Mouse (Mus musculus) adrenal gland, postnatal 4 days (tissue): ENCODE results near the gene Atf4. TPM values are rescaled to one million over a fixed set of nuclear protein-coding genes. Genes with fewer than 3 reads are reported as not detected.

Experiments used
- DNase-seq, 2 experiments: peaks; one replicate each; pipeline ENCODE4 v3.0.0; 2021 to 2022; ENCODE audit warnings: low spot score in 2 of 2, mixed read lengths in 2 of 2
- total RNA-seq, 2 experiments: library from RNA; stranded (reverse); gene quantifications; 2 replicates each; pipeline ENCODE4 v1.2.3; 2021

Gene Atf4
- total RNA-seq, 2 experiments from 2014 or later = 145 to 157 TPM

DNA sequence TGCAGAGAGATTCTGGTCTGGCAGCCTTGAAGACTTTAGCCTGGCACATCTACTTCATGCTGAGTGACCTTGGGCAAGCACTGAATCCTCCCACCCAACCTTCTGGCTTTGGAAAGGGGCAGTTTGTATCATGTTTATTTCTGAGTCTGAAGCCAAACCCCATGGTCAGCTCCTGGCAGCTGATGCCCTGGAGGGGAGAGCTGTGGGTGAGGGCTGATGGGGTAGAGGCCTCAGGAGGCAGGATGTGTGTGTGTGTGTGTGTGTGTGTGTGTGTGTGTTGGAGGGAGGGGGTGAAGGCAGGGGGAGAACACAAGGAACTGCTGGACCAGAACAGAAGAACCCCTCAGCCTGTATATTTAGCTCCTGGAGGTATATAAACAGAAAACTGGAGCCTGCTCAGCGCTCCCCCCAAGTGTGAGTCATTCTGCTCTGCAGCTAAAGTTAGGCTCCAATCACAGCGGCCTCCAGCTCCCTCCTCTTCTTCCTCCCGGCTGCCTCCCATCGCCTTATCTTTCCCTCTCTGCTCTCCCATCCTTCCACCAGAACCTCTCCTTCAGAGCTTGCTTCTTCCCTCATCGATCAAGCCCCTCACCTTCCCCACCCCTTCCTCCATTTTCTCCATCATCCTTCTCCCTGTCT is 23.3 kb downstream of the Atf4 start:
- no peak for DNase-seq

- no peak for DNase-seq
Observed at GRCm38 (mm10) chr15:80279053-80279452, 24.1 kb downstream of the Atf4 start.

DNA sequence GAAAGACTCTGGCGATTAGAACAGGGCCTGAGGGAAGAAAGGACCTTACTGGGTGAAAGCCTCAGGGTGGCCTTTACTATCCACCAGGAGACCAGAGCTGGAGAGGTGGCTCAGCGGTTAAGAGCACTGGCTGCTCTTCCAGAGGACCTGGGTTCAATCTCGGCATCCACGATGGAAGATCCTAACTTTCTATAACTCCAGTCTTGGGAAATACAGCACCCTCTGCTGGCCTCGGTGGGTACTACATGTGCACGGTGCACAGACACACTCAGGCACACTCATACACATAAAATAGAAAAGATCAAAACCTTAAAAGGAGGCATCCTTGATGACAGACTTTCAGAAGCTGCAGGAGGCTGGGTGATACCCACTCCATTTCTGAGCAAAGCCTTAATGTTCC is 25.7 kb downstream of the Atf4 start:
- no peak for DNase-seq

GRCm38 (mm10) chr15:80286851-80287415 is 31.9 kb downstream of the Atf4 start, which contains the start of gene Cacna1i:
Cacna1i (plus strand) TSS chr15:80287238.
- no peak for DNase-seq

DNA sequence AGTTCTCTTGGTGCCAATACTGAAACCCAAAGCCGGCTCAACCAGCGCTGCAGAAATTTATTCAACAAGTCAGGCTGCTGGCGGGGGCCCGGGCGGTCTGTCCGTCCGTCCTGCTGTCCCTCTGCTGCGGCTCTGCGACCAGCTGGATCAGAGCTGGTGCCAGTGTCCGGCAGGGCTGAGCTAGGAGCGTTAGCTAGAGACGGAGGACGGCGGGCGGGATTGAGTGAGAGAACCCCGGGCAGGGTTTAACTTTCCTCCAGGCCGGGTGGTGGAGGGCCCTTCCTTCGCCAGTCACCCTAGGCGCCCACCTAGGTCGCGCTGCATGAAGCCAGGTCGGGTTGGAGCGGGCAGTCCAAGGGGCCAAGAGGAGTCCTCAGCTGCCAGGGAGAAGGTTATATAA is 33.1 kb downstream of the Atf4 start:
- DNase-seq = no peak

- DNase-seq = peak; percentile 36 to 49
Observed at GRCm38 (mm10) chr15:80289436-80289835, 34.5 kb downstream of the Atf4 start.

DNA sequence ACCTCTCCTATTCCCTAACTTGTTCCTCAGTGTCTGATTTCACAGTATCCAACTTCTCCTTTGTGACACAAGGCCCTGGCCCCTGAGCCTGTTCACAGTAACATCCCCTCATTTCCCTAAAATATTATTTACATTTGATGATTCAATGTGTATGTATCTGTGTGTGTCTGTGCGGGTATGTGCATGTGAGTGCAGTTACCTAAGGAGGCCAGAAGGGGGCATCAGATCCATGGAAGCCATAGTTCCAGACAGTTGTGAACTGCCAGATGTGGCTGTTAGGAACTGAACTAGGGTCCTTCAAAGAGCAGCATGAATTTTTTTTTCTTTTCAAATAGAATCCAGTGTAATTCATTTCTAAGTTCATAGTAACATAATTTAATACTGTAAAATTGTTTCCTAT is 42.2 kb downstream of the Atf4 start:
- no peak for DNase-seq

DNA sequence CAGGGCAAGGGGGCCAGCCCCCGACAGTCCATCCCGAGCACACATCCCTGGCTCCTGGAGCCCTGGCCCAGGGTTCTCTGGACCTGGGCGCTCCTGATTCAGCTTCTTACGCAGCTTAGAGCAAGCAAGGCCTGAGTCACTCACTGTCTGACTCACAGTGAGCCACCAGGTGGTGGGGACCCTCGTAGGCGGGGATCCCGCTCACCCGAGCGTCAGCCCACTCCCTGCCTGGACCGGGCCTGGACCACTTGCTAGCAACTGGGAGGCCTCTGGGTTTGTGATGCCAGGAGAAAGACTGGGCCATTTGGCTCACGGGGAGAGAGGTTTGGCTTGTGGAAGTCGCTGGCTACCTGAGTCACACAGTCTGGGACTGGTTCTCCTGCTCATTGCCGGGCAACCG is 48.8 kb downstream of the Atf4 start:
- no peak for DNase-seq

DNA sequence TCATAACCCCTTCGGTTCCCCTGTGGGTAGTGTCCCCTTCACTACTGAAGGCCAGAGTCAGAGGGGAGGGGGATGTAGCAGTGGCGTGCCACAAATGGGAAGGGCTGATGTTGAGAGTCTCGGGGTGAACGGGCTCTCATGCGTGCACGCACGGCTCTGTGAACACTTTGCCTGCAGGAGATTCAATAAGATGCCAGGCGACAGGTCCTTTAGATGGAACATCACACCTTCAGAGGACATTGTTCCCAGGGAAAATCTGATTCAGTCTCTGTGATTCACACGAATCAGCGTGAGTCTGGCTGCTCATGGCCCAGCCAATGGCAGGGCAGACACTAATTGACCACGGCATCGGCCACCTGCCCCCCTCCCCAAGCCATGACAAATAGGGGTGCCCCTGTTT is 49.2 kb downstream of the Atf4 start:
- DNase-seq = no peak

DNA sequence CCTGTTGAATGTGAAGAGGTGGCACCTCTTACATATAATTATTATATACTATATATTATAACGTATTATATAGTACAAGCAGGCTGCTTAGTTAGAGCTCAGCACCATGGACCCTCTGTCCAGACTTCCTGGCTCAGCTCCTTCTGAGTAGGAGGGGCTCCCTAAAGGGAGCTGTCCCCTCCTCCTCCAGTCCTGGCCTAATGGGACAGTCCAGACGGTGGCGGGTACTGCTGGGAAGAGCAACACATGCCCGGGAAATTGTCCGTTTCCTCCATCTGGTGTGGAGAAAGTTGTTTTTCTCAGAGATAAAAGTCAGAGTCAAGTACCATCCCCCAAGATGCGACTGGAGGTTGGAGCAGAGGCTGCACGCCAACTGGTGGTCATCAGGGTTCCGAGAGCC is 51.2 kb downstream of the Atf4 start:
- no peak for DNase-seq

Other genes with a start within 250 kb of the Atf4 start
- gene Pdgfb, start 240.2 kb upstream of the Atf4 start, total RNA-seq = 10 to 100 TPM; 31.3 to 35.1 TPM
- gene Syngr1, start 163.8 kb upstream of the Atf4 start, total RNA-seq = 10 to 100 TPM; 26.4 to 27.6 TPM
- gene Rpl3, start 163.3 kb upstream of the Atf4 start, total RNA-seq = 100 to 1,000 TPM; 927 to 955 TPM
- 10 to 100 TPM; 37.6 to 37.8 TPM for gene Tab1, start 122.1 kb upstream of the Atf4 start, total RNA-seq
- gene Mgat3, start 81.5 kb upstream of the Atf4 start, total RNA-seq = 10 to 100 TPM; 12.4 to 15.4 TPM
- 10 to 100 TPM; 41.9 to 46.6 TPM for gene Mief1, start 21.2 kb upstream of the Atf4 start, total RNA-seq
- gene AC140267.1, start 19.3 kb upstream of the Atf4 start, total RNA-seq = 1 to 10 TPM; 7.3 to 8.9 TPM
- gene Rps19bp1, start 9.1 kb downstream of the Atf4 start, total RNA-seq = 10 to 100 TPM; 35.7 to 41.1 TPM
- gene Cacna1i, start 32.1 kb downstream of the Atf4 start, total RNA-seq = 1 to 10 TPM; 1.2 to 1.3 TPM